Mouse (Mus musculus) cerebellum, postnatal 14 days (tissue): ENCODE measurements around the gene Spr.
"Not testable (repeated sequence)": the region's sequence is repeated elsewhere in the genome, so short reads cannot be mapped to it uniquely, and the experiment has no call there.

ENCODE experiments used
- DNase-seq, 2 experiments: peaks; one replicate each; pipeline ENCODE4 v3.0.0; 2021; ENCODE audit warnings: mixed read lengths in 2 of 2

Spr gene

DNA sequence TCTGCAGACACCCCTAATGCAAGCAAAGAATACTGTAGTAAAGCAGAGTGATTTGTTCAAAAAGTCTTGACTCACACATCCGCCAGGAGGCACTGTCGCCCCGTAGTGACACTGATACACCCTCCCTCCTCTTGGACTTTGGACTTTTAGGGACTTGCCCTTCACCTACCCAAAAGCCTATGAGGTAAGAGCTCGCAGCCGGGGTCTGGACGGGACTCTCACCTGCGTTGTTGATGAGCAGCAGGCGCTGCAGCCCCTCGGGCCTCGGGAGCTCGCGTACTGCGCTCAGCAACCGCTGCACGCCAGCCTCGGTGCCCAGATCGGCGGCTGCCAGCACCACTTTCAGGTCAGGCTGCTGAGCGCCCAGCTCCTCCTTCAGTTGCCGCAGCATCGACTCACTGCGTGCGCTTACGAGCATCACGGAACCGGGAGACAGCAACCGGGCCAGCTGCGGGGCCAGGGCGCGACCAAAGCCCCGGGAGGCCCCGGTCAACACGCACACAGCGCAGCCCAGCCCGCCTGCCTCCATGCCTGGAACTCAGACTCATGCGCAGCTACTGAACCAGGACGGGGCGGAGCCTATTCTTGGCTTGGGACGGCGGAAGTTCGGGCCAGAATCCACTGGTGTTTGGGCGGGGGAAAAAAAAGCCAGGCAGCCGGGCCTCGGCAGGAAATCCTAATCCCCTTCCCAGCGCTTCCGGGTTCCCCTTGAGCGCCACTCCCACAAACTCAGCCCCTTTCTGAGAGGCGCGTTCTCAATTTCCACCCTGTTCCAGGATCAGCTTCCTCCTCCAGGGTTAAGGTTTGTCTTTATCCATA is at the start of gene Spr:
Gene Spr (minus strand): TSS at position 550 of the 819 bp plus-strand sequence.
- peak; percentile 89 for DNase-seq

DNA sequence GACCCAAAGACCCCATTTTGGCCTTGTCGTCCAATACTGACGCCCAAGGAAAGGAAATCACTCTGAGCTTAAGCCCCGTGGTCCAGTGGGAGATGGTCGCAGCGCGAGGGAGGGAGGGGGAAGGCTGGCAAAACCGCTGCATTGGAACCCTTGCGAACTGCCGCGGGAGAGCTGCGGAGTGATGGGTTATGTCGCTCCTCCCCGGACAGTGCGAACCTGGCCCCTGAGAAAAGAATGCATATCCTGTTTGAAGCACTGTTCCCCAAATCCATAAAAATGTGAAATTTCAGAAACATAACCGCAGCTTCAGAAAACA is 49.1 kb upstream of the Spr start:
- no peak for DNase-seq

- DNase-seq, result no peak
Observed at GRCm38 (mm10) chr6:85186033-85186743, 48.6 kb upstream of the Spr start.

DNA sequence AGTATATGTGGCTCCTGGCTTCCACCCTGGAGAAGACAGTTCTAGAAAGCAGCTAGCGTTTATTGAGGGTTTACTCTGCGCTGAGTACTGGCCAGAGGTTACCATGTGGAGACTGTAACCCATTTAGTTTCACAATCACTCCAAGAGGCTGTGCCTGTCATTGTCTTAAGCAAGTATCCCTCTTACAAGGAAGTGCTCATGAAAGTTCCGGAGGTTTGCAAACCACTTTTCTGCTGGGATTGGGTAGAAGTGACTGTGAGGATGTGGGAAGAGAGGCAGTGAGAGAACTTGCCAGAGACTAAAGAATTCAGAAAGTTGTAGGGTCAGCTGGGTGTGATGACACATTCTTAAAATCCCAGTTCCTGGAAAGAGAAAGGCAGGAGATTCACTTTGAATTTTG is 46.4 kb upstream of the Spr start:
- DNase-seq, result no peak

- no peak for DNase-seq
Observed at GRCm38 (mm10) chr6:85180036-85180435, 42.5 kb upstream of the Spr start.

- DNase-seq, result no peak
Observed at GRCm38 (mm10) chr6:85179569-85179968, 42.0 kb upstream of the Spr start.

DNA sequence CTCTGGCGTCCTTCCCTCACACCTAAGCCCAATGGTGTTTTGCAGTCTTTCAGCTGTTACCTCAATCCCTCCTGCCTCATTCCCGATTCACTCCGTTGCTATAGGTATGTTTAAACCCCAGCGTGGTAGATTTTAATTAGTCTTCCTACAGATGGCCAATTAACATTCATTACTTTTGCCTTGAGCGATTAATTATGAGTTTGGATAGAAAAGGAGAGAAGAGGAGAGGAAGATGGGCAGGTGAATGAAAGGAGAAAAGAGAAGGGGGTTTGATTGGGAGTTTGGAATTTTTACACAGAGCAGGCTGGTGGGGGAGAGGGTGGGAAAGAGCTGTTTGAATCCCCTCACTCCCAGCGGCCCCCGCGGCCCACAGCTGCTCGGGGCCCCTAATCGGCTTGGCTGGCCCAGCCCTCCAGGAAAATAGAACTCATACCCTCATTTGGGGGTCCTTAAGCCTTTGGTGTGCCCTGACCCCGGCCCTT is 27.9 kb upstream of the Spr start:
- no peak for DNase-seq

DNA sequence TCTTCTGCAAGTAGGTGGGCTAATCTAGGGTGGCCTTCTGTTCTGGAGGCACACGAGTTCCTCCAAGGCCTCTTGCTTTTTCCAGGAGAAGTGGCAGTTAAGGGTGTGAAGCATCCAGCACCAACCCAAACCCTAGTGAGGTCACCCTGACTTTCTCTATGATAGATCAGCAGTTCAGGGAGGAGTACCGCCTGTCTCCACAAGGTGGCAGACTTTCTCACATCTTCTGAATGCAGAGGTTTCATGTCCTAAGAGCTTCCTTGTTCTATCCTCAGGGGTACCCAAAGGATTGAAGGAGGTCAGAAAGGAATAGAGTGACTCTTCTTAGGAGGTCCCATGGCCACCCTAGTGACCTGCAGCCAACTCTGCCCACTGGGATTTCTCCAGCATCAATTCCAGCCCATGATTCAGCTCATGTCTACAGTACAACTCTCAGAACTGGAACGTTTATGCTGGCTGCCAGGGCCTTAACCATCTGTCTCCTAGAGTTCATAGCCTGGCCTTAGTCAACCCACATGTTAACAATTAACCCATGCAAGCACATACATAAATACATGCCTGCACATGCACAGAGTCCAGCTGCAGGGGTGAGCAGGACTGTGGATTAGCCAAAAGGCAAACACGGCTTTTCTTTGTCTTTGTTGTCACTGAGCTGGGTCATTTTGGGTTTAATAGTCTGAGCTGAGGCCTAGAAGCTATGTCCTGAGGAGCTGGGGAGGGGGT is 22.8 kb upstream of the Spr start:
- peak; percentile 87 to 93 for DNase-seq

DNA sequence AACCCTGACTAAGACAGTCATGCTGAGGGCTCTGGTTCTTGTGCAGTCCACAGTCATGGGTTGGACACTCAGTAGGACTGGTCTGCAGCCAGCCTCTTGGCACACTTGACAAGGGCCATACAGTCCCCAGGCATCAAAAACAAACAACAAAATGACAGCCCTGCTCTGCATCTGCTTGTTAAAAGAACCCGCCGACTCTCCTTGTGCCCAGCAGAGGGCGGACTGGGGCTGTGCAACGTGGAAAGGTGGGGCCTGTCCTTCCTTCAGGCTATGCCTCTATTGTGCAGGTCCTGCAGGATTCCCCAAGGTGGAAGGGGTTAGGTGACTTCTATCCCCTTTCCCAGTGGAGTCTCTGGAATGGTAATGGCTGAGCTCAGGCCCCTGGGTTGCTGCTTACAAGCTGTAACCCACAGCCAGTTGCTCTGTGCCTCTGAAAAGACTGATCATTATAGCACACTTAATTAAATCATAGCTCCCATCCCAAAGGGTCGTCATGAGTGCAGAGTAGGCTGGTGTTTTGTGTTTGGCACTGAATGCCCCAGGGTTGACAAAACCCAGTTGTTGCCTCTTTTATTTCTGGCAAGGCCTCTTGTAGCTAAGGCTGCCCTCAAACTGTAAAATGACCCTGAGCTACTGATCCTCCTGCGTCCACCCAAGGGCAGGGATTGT is 21.7 kb upstream of the Spr start:
- peak; percentile 82 to 83 for DNase-seq

- peak in 1 of 2 experiments; percentile 33 for DNase-seq
Observed at GRCm38 (mm10) chr6:85158040-85158804, 20.7 kb upstream of the Spr start.

DNA sequence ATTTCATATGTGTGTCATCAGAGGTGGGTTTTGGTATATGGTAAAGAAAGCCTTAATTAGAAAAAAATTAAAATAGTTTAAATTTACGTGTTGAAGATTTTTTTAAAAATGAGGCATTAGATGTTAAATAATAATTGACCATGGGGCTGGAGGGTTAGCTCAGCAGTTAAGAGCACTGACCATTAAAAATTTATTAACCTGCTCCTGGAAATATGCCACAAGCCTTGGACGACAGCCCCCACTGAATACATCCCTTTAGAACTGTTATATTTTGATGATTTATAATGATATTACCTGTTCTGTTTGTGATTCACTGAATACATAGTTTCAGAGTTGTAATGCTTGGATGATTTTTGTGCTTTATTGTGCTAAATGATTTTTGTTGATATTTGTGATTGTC is 19.0 kb upstream of the Spr start:
- not testable (repeated sequence) for DNase-seq

GRCm38 (mm10) chr6:85154861-85155528 is 17.4 kb upstream of the Spr start:
- DNase-seq, result peak; percentile 36 to 56

- peak; percentile 85 to 88 for DNase-seq
Observed at GRCm38 (mm10) chr6:85153970-85154540, 16.5 kb upstream of the Spr start.

DNA sequence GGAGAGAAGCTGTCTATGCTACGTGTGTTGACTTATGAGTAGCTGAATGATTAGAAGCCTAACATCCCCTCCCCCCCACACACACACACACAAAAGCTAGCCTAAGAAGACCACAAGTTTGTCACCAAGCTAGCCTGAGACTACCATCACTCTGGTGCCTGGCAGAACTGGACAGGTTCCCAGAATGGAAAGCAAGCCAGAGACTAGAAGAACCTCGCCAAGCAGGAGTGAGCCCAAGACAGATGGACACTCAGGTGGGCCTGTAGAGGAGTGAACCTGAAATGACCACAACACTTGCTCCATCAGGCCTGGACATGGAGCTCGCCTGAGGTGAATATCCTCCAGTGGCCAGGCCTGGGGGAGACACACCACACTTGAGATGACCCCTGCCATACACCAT is 12.8 kb upstream of the Spr start:
- peak; percentile 49 to 69 for DNase-seq

DNA sequence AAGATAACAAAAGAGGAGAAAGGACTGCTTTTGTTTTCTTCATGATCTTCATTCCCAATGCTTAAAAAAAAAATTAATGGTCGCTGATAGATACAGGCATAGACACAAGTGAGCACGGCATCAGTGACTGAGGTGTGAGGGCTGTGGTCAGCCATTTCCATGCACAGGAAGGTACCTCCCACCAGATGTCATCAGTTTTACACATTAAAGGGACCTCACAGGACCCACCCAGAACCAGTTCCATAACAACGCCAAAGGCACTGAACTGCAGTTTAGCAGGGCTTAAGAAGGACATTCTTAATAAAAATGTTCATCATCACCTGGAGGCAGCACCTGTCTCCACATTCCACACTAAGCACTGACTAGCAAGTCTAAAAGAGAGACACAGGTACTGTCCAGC is 10.1 kb upstream of the Spr start:
- DNase-seq, result no peak

GRCm38 (mm10) chr6:85144466-85144865 is 6.9 kb upstream of the Spr start:
- no peak for DNase-seq

- DNase-seq, result peak; percentile 56 to 68
Observed at GRCm38 (mm10) chr6:85141013-85141412, 3.4 kb upstream of the Spr start.

DNA sequence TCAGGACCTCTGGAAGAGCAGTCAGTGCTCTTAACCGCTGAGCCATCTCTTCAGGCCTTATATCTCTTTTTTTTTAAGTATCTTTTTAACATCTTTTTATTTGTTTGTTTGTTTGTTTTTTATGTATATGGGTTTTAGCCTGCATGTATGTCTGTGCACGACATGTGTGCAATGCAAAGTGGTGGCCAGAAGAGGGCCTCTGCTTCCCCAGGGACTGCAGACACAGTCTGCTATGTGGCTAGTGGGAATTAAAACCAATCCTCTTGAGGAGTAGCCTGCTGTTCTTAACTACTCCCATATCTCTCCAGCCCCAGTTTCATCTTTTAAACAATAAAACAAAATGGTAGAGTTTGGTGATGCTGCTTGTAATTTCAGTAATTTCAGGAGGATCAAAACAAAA is 2.0 kb upstream of the Spr start:
- DNase-seq, result no peak

- DNase-seq, result not testable (repeated sequence)
Observed at GRCm38 (mm10) chr6:85136784-85137183, 782 bp downstream of the Spr start.

DNA sequence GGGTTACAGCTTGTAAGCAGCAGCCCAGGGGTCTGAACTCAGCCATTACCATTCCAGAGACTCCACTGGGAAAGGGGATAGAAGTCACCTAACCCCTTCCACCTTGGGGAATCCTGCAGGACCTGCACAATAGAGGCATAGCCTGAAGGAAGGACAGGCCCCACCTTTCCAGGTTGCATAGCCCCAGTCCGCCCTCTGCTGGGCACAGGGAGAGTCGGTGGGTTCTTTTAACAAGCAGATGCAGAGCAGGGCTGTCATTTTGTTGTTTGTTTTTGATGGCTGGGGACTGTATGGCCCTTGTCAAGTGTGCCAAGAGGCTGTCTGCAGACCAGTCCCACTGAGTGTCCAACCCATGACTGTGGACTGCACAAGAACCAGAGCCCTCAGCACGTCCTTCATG is 4.8 kb downstream of the Spr start:
- DNase-seq, result peak; percentile 69 to 74

- DNase-seq, result not testable (repeated sequence)
Observed at GRCm38 (mm10) chr6:85132237-85132636, 5.3 kb downstream of the Spr start.
